Mouse (Mus musculus) liver, embryonic 14.5 days (tissue): ENCODE results near the gene Taar4.

Experiments
- CTCF ChIP-seq: IDR thresholded peaks from 2 replicates; pipeline ENCODE4 v1.5.1; 2016; ENCODE audit warnings: antibody characterized with exemption, low read depth, control low read depth
- EP300 ChIP-seq: IDR thresholded peaks from 2 replicates; pipeline ENCODE4 v1.6.1; 2016; ENCODE audit warnings: antibody characterized with exemption, low read depth

GRCm38 (mm10) chr10:23971256-23971655, 11.0 kb downstream of the Taar4 start:
- TF ChIP-seq EP300 (no peak), CTCF (no peak)
